Mouse (Mus musculus) layer of hippocampus, adult 6 months (tissue): ENCODE data around the gene Vash2. TPM values are rescaled to one million over a fixed set of nuclear protein-coding genes. Genes with fewer than 3 reads are reported as not detected.

Experiments
- long read RNA-seq, 2 experiments: library from polyadenylated mRNA; unstranded; transcript quantifications; one replicate each; pipeline ENCODE4 v2.0.0; 2019 to 2020
- polyA plus RNA-seq: library from polyadenylated mRNA; unstranded; fragments of <200 nt; fragmentation: Nextera tagmentation; gene quantifications from 2 replicates; pipeline ENCODE4 v1.2.3, GENCODE M21; 2021

The Vash2 gene
- polyA plus RNA-seq: 0.41 and 0.51 TPM in 2 replicates
- long read RNA-seq, experiment 1, partial matches to known transcripts: 1 of 1 reads
- long read RNA-seq, experiment 1, other reads (novel, unspliced or antisense): 0 of 1 reads
- long read RNA-seq, experiment 2, transcript Vash2-202 (8 exons, 3,897 nt): major isoform, 10 of 12 reads
- long read RNA-seq, experiment 2, partial matches to known transcripts: 1 of 12 reads
- long read RNA-seq, experiment 2, other reads (novel, unspliced or antisense): 1 of 12 reads

DNA sequence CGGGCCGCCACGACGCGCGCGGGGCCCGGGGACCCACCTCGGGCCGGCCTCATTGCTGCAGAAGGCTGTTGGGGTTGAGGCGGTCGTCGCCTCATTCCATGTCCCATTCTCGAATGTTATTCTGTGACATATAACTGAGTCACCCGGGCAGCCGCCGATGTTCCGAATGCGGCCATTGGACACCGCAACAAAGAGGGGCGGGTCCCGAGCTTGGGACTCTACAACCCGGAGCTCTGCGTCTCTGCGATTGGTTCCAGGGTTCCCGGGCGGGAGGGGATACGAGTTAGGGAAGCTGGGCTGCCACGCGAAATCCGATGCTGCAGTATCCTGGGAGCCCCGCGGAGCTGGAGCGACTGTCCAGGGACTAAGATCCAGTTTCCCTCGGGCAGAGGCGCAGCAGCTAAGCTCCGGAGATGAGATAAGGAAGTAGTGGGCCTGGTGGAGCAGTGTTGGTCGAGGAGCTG lies at the start of gene Vash2:
Vash2 (minus strand) TSS at position 197 of the 464 bp plus-strand sequence.

DNA sequence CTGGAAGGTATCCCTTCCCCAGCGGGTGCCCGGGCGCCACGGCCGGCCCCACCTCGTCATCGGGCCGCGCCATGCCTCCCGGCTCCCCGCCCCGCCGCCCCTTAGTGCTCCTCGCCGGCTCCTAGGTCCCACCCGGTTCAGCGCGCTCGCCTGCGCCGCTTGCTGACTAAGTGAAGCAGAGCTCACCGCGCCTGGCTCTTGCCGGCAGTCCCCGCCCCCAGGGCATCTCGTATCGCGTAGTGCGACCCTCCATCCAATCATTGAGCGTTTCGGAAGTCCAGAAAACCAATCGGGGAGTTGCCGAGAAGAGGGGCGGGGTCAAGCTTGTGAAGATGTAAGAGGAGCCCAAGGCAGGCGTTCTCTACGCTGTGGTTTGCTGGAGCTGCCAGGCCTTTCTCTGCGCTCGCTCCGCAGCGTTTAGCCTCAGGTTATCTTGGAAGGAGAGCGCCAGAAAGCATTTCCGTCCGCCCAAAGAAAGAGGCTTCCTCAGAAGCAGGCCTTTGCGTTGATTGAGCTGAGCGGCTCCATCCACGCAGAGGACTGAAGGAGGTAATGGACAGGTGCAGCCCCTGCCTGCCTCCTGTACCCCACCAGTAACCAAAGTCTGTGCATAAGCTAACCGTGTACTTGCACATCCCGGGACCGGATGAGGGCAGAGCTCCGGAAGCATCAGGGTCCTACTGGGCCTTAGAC lies 47.1 kb upstream of the Vash2 start, which contains the start of gene Flvcr1:
Flvcr1 (minus strand) TSS at position 138 of the 693 bp plus-strand sequence.

DNA sequence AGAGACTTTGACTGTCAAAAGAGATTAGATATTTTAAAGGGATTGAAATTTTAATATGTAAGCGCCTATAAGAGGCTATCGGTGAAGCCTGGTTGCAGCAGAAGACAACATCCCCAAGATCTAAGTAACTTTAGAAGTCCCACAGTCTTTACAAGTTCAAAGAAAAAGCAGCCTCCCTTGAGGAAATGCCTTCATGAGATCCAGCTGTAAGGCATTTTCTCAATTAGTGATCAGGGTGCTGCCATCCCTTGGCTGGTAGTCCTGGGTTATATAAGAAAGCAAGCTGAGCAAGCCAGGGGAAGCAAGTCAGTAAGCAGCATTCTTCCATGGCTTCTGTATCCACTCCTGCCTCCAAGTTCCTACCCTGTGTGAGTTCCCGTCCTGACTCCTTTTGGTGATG lies 54.3 kb downstream of the Vash2 start, which contains the start of gene Angel2:
Angel2 (plus strand) TSS at position 301 of the 400 bp plus-strand sequence.

DNA sequence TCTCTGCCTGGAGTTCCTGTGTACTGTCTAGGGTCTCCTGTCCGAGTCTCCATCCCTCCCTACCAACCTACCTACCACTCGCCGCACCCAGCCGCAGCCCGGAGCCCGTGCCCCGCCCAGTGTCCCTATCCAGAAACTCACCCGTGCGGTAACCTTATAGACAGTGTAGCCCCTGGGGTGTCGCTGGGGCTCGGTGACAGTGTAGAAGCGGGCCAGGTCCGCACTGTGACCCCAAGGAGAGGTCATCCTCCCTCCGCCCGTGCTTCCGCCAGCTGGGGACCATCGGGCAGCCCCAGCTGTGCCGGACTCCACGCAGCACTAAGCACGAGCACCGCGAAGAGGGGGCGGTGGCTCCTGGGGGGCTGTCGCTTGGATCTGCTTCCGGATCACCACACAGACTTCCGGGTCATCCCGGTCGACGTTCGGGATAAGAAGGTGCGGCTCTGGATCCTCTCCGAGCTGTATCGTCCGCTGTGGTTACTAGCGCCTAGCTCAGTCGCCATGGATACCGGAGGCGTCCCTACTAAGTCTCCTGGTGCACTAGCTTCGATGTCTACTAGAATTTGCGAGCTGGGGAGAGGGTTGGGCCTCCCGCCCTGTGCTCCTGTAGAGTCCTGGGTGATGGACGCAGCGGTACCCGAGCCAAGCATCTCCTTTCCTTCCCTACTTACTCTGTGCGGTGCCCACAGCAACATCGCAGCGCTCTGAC lies 67.5 kb downstream of the Vash2 start, which contains the start of gene Rps6kc1:
Rps6kc1 (minus strand) TSS at position 356 of the 709 bp plus-strand sequence.

Other genes starting within 250 kb of the Vash2 start
- 12.1 and 13.6 TPM in 2 replicates for gene Rps6kc1, start 67.5 kb downstream of the Vash2 start, polyA plus RNA-seq
- 26.2 and 28.6 TPM in 2 replicates for gene Angel2, start 54.2 kb downstream of the Vash2 start, polyA plus RNA-seq
- 1.6 and 2.0 TPM in 2 replicates for gene Flvcr1, start 46.9 kb upstream of the Vash2 start, polyA plus RNA-seq
- gene Spata45, start 57.3 kb upstream of the Vash2 start, polyA plus RNA-seq: 0.84 TPM in 1 of 2 replicates, not detected in the other
- gene Tatdn3, start 83.6 kb upstream of the Vash2 start, polyA plus RNA-seq: 6.5 and 7.0 TPM in 2 replicates
- 0.15 and 0.31 TPM in 2 replicates for gene Nsl1, start 83.7 kb upstream of the Vash2 start, polyA plus RNA-seq
- gene Batf3, start 118.6 kb upstream of the Vash2 start, polyA plus RNA-seq: 3.1 and 4.5 TPM in 2 replicates
- gene Fam71a, start 185.5 kb upstream of the Vash2 start, polyA plus RNA-seq: not detected in 2 replicates
- 0.53 and 0.97 TPM in 2 replicates for gene Atf3, start 238.7 kb upstream of the Vash2 start, polyA plus RNA-seq